Mouse (Mus musculus): ENCODE data around the gene Nav2. TPM values are rescaled to one million over a fixed set of nuclear protein-coding genes. Genes with fewer than 3 reads are reported as not detected.

Nav2 gene
- polyA plus RNA-seq, 1 experiment from 2014 or later, result 27.6 TPM

DNA sequence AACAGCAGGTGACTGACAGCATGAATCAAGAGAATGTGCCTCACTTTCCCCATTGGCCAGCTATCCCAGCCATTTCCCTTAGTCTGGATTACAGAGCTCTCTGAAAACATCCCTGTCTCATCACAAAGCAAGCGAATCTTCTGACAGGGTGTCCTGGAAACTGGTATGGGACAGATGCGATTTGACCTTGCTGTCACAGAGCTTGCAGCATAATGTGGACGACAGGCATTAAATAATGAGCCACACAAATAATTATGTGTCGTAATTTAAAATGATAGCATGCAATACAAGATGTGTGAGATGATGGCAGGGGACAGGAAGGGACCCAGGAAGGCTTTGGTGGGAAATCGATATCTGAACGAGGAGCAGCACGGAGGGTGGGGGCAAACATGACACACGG is 131.6 kb downstream of the Nav2 start:
- Histone ChIP-seq H3K4me2 (no peak overlapping the region), H3K9me3 (replicated peaks) (no peaks in the 10 kb centered on the region), H3K4me1 (peaks cover 28% of the 10 kb centered on the region), H3K27me3 (replicated peaks) (no peaks in the 10 kb centered on the region), H3K36me3 (no peaks in the 10 kb centered on the region), H3K4me3 (replicated peaks) (no peak overlapping the region), H3K9ac (replicated peaks) (no peak overlapping the region), H3K27ac (replicated peaks) (no peak overlapping the region)
- 60% methylated on average over 8 of the region's 8 CpGs for WGBS
- no peak for ATAC-seq (ENCODE audit: low FRiP score)

DNA sequence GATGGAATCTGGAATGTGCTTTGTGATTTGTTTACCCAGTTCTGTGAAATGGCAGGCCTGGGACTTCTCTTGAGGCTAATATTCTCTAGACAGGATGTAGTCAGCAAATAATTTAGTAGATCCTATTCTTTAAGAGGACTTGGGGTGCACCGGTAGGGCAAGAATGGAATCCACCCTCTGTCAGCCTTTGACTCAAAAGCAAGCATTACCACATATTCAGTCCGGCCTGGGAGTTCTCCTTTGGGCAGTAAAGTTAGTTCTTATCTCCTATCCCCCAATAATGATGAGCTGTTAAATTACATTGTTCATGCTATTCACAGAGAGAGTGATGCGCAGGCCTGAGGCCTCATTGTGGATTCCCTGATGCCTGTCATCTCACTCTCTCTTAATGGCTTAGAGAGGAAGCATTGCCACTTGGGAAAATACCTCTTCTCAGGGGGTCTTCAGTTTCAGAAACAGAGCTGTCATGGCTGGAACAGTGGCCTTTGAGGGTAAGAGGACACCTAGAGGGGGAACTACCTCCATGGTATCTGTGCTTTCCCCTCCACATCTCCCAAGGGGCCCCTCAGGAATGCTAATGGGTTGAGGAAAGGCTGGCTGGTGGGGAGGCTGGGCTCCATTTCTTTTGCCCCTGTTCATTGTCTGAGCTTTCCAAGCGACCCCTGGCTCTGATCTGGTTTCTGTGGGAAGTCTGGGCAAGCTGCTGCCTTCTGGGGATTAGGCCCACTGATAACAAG is 133.0 kb downstream of the Nav2 start:
- Histone ChIP-seq H3K9ac (replicated peaks) (no peak overlapping the region), H3K27ac (replicated peaks) (no peak overlapping the region), H3K9me3 (replicated peaks) (no peaks in the 10 kb centered on the region), H3K27me3 (replicated peaks) (no peaks in the 10 kb centered on the region), H3K4me3 (replicated peaks) (no peak overlapping the region), H3K4me2 (no peak overlapping the region), H3K4me1 (peaks cover 41% of the 10 kb centered on the region), H3K36me3 (no peaks in the 10 kb centered on the region)
- no peak for ATAC-seq (ENCODE audit: low FRiP score)
- WGBS, result 26% methylated on average over 4 of the region's 4 CpGs

DNA sequence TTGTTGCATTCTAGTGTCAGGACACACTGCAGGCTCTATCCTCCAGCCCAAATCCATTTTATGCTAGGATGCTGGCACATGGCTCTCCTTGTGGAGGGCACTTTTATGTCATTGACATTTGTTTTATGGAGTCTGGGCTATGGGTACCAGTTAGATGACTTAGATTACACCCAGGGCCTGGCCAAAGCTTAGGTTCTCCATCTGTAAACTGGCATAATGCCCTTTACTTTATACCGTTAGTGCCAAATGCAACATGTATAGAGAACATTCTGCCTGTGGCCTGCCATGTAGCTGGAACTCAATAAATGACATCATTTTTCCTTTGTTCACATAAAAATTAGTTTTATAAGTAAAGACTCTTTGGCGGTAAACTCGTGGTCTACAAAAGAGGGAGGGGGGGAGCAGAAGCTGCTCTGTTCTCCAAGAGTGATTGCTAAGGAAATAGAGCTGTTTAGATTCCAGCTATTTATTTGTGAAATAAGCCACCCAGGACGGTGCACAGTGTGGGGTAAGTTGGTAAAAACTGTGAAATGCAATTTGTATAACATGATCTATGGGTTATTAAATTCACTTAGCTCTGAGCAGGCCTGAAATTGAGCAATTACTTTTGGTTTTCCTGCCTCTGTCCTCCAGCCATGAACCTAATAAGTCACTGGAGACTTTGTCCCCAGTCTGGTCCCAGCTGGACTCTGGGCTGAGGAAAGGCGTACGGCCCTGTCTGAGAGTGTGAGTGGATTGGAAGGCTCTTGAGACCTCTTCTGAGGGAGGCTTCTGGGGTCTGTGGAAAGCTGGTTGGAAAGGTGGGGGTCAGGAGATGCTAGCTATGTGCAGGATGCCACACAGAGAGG is 137.2 kb downstream of the Nav2 start:
- no peak overlapping the region for H3K4me2 ChIP-seq
- ATAC-seq (ENCODE audit: low FRiP score), result peak; percentile 23; the same call in 1 of the 2 replicates
- WGBS, result 27% methylated on average over 6 of the region's 6 CpGs
- H3K4me1 ChIP-seq, result peaks cover 57% of the 10 kb centered on the region
- no peaks in the 10 kb centered on the region for H3K9me3 ChIP-seq (replicated peaks)
- no peak overlapping the region for H3K4me3 ChIP-seq (replicated peaks)
- no peak overlapping the region for H3K27ac ChIP-seq (replicated peaks)
- H3K36me3 ChIP-seq, result no peaks in the 10 kb centered on the region
- H3K9ac ChIP-seq (replicated peaks), result no peak overlapping the region
- no peaks in the 10 kb centered on the region for H3K27me3 ChIP-seq (replicated peaks)

DNA sequence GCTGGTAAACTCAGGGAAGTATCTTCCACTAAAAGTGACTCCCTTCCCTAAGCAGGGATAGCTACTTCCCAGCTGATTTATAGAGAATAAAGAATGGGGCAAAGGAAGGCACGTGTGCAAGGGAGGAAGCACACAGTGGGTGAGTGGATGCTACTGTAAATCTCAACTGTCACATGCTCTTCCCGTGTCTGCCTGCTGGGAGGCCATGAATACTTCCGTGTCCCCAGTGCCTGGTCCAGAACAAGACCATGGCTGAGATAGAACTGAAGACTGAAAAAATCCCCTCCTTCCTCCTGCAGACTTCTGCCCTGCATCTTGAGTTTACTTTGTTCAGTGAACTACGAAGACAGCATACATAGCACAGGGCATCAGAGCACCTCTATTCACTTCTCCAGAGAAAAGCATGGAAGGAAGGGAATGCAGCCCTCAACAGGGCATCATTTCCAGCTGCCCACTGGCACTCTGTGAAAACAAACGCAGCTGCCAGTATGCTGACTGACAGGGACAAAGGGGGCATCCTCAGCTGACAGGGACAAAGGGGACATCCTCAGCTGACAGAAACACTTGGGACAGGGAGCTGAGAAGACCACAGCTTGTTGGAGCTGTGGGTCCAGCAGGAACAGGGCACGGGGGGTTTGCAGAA is 138.0 kb downstream of the Nav2 start:
- Histone ChIP-seq H3K4me3 (replicated peaks) (no peak overlapping the region), H3K9ac (replicated peaks) (no peak overlapping the region), H3K4me1 (peaks cover 53% of the 10 kb centered on the region), H3K27me3 (replicated peaks) (no peaks in the 10 kb centered on the region), H3K9me3 (replicated peaks) (no peaks in the 10 kb centered on the region), H3K4me2 (no peak overlapping the region), H3K36me3 (no peaks in the 10 kb centered on the region), H3K27ac (replicated peaks) (no peak overlapping the region)
- no peak for ATAC-seq (ENCODE audit: low FRiP score)
- whole genome bisulfite sequencing, result 28% methylated on average over 6 of the region's 6 CpGs

GRCm38 (mm10) chr7:49047336-49047735 is 138.8 kb downstream of the Nav2 start:
- Histone ChIP-seq H3K9ac (replicated peaks) (no peak overlapping the region), H3K4me2 (no peak overlapping the region), H3K9me3 (replicated peaks) (no peaks in the 10 kb centered on the region), H3K27ac (replicated peaks) (no peak overlapping the region), H3K36me3 (no peaks in the 10 kb centered on the region), H3K27me3 (replicated peaks) (no peaks in the 10 kb centered on the region), H3K4me1 (peaks cover 49% of the 10 kb centered on the region), H3K4me3 (replicated peaks) (no peak overlapping the region)
- WGBS, result 54% methylated on average over 8 of the region's 8 CpGs
- ATAC-seq (ENCODE audit: low FRiP score), result no peak

DNA sequence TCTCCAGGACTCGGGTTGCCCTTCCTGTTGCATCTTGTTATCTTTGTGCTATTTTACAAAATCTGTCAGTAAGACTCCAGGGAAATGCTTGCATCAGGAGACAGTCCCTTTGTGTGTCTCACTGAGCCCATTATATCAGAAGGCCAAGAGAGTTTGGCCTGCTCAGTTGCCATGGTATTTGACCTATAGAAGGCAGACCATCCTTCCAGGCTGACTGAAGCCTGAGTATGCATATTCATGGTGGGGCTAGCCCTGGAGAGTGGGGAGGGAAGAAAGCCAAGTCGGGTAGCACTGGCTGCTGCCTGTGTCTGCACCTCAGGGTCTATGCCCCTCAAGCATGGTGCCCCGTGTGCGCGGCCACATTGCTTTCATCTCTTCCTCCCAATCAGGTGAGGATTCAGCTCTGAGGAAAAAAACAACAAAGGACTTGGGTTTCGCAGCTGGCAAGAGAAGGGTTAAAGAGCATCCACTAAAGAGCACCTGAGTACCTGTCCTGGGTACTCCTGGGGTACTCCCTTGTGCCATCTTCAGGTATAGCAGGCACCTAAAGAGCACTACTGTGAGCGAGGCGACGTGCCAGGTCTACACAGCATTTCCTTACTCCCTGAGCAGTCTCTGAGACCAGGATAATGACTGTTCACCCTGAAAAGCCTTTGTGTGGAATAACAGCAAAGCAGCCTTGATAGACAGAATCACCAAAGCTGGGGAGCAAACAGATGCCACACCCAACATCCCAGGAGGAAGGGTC is 144.5 kb downstream of the Nav2 start:
- Histone ChIP-seq H3K4me3 (replicated peaks) (no peak overlapping the region), H3K4me1 (peaks cover 29% of the 10 kb centered on the region), H3K4me2 (no peak overlapping the region), H3K27ac (replicated peaks) (no peak overlapping the region), H3K36me3 (no peaks in the 10 kb centered on the region), H3K27me3 (replicated peaks) (no peaks in the 10 kb centered on the region), H3K9ac (replicated peaks) (no peak overlapping the region), H3K9me3 (replicated peaks) (no peaks in the 10 kb centered on the region)
- 57% methylated on average over 9 of the region's 9 CpGs for WGBS
- ATAC-seq (ENCODE audit: low FRiP score), result peak; percentile 39; the same call in 1 of the 2 replicates

DNA sequence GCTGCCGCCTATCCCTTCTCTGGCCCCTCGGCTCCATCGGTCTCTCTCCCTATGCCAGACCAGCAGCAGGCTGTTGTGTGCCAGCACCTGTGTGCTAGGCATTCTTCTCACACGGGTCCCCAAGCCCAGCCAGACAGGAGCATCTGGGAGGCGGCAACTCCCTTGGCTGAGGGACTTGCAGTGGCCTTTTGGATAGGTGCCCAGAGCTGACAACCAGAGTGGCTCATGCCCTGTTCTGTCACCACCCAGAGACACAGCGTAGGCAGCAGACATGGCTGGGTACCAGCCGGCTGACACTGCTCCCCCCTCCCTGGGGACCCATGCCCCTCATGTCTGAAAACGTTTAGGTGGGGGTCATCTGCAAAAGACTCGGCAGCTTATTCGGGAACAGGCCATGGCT is 146.8 kb downstream of the Nav2 start:
- Histone ChIP-seq H3K9ac (replicated peaks) (no peak overlapping the region), H3K4me2 (no peak overlapping the region), H3K4me3 (replicated peaks) (no peak overlapping the region), H3K27ac (replicated peaks) (no peak overlapping the region), H3K36me3 (no peaks in the 10 kb centered on the region), H3K4me1 (peaks cover 20% of the 10 kb centered on the region), H3K9me3 (replicated peaks) (no peaks in the 10 kb centered on the region), H3K27me3 (replicated peaks) (no peaks in the 10 kb centered on the region)
- WGBS, result 41% methylated on average over 10 of the region's 10 CpGs
- no peak for ATAC-seq (ENCODE audit: low FRiP score)

DNA sequence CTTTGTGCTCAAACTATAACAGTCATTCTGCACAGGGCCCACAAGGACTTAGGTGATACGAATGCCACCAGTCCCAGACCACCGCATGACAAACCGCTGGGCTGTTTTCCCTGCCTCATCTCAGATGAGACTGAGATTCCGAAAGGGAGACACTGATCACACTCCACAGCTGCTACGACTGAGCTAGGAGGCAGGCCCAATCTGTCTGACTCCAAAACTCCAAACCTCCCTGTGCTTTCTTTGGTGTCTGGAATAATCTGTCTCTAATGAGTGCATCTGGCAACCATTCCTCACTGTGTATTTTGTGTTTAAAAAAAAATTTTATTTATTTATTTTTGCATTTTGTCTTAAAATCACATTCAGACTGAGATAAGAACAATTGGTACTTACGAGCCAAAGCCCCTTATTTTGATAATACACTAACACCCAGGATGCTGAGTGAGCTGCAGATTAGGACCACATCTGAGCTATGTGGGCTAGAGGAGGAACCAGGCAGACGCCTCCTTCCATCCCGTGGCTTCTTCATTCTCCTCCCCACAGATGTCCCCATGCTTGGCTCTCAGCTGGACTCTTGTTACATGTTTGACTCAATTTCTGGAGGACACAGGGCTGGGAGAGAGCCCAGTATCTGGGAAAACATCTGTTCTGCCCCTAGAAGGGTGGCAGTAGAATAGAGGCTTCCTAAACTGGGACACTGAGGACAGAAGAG is 149.9 kb downstream of the Nav2 start:
- Histone ChIP-seq H3K27me3 (replicated peaks) (no peaks in the 10 kb centered on the region), H3K4me1 (peaks cover 9% of the 10 kb centered on the region; the same call in 1 of the 2 replicates), H3K9me3 (replicated peaks) (no peaks in the 10 kb centered on the region), H3K9ac (replicated peaks) (no peak overlapping the region), H3K4me3 (replicated peaks) (no peak overlapping the region), H3K27ac (replicated peaks) (no peak overlapping the region), H3K36me3 (no peaks in the 10 kb centered on the region), H3K4me2 (no peak overlapping the region)
- no peak for ATAC-seq (ENCODE audit: low FRiP score)
- 75% methylated on average over 8 of the region's 8 CpGs for WGBS

DNA sequence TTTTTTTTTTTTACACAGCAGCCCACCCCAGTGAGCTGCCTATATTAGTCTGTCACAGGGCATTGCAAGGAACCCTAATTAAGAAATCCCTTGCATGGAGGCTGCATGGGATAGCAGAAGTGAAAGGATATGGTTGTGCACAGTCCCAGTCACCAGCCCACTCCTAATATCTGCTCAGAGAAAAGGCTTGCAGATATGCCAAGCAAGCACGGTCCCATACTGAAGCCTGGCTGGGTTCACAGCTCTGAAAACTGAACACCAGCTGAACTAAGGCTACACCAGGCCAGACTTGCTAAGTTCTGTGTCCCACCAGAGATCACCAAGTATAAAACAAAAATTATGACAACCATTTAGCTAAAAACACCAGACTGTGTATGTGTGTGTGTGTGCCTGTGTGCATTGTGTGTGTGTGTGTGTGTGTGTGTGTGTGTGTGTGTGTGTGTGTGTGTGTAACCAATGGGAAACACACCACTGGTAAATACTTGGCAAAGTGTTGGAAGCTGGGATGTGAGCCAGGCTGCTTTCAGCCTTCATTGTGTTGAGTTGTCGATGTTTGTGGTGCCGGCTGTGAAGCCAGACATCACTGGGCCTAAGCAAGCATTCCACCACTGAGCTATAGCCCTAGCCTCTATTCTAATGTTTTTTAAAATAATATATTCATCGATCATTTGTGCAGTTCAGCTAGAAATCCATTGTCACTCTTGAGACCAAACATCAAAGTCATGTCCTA is 156.4 kb downstream of the Nav2 start:
- ATAC-seq (ENCODE audit: low FRiP score), result peak; percentile 53; the same call in 1 of the 2 replicates
- Histone ChIP-seq H3K4me1 (peaks cover 32% of the 10 kb centered on the region), H3K27ac (replicated peaks) (peak overlapping the region; percentile 67), H3K4me2 (no peak overlapping the region), H3K27me3 (replicated peaks) (no peaks in the 10 kb centered on the region), H3K36me3 (no peaks in the 10 kb centered on the region), H3K4me3 (replicated peaks) (no peak overlapping the region), H3K9ac (replicated peaks) (no peak overlapping the region), H3K9me3 (replicated peaks) (no peaks in the 10 kb centered on the region)
- WGBS, result 54% methylated on average over 4 of the region's 4 CpGs

- ATAC-seq (ENCODE audit: low FRiP score), result 0 out of 2 replicates have a peak, but pooled peaks have one; percentile 8
- Histone ChIP-seq H3K4me2 (no peak overlapping the region), H3K4me1 (peaks cover 35% of the 10 kb centered on the region), H3K27ac (replicated peaks) (peak overlapping the region; percentile 67), H3K9me3 (replicated peaks) (no peaks in the 10 kb centered on the region), H3K36me3 (no peaks in the 10 kb centered on the region), H3K4me3 (replicated peaks) (no peak overlapping the region), H3K9ac (replicated peaks) (no peak overlapping the region), H3K27me3 (replicated peaks) (no peaks in the 10 kb centered on the region)
- 29% methylated on average over 9 of the region's 9 CpGs for WGBS
Measured at GRCm38 (mm10) chr7:49065621-49066475, 157.3 kb downstream of the Nav2 start.

All from neural tube, embryonic 15.5 days (tissue).